Mouse (Mus musculus) erythroblast, adult 5-6 weeks (primary cell): ENCODE results near the gene Atad5. TPM values are rescaled to one million over a fixed set of nuclear protein-coding genes. Genes with fewer than 3 reads are reported as not detected.
"Not testable (repeated sequence)": the region's sequence is repeated elsewhere in the genome, so short reads cannot be mapped to it uniquely, and the experiment has no call there.

Experiments used
- ATAC-seq: replicated peaks from 2 replicates; pipeline ENCODE4 v1.8.0; 2016; ENCODE audit warnings: moderate number of reproducible peaks, mild to moderate bottlenecking, moderate TSS enrichment, inconsistent platforms; ENCODE audit not compliant: poor library complexity, low FRiP score, severe bottlenecking
- total RNA-seq, 2 experiments: library from RNA; stranded (forward) in 1 of 2; stranded (reverse) in 1 of 2; fragments of 150-400 nt in 1 of 2; fragments of 200-764, 138-1000 nt in 1 of 2; gene quantifications; 2 replicates each; pipeline versions ENCODE4 v1.2.3 to v1.2.4; 2015 to 2017; ENCODE audit warnings: low replicate concordance in 2 of 2

Atad5 gene
- total RNA-seq, 2 experiments from 2014 or later: 25.4 to 32.1 TPM

DNA sequence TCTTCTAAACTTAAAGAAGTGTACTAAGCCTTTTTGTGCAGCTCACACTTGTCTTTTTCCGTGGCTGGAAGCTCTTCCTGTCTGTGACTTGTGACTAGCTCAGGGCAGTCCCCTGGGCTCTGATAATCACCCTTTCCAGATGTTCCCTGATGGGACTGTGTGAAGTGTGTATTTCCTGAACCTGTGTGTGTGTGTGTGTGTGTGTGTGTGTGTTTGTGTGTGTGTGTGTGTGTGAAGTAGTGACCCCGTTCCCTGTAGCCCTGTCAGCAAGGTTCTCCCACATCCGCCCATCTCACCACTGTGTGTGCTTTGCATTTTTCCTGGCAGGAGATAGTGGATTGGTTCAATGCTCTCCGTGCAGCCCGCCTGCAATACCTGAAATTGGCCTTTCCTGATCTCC is 81.2 kb downstream of the Atad5 start:
- 0 out of 2 replicates have a peak, but pooled peaks have one; percentile 22 for ATAC-seq

DNA sequence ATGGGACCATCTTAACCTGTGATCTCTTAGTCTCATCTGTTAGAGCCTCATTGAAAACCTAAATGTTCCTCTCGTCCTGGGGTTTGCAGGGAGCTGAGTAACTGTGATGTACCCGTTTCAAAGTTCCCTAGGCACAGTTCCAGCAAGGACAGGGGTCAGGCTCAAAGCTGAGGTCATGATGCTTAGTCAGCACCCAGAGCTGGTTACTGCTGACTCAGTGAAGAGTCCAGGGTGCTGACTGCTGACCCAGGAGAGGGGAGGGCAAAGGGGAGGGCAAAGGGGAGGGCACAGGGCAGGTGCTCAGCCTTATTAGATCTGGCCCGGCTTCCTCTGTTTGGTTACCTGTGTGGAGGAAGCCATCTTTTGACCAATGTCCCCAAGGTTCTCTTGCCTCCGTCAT is 82.7 kb downstream of the Atad5 start:
- no peak for ATAC-seq

DNA sequence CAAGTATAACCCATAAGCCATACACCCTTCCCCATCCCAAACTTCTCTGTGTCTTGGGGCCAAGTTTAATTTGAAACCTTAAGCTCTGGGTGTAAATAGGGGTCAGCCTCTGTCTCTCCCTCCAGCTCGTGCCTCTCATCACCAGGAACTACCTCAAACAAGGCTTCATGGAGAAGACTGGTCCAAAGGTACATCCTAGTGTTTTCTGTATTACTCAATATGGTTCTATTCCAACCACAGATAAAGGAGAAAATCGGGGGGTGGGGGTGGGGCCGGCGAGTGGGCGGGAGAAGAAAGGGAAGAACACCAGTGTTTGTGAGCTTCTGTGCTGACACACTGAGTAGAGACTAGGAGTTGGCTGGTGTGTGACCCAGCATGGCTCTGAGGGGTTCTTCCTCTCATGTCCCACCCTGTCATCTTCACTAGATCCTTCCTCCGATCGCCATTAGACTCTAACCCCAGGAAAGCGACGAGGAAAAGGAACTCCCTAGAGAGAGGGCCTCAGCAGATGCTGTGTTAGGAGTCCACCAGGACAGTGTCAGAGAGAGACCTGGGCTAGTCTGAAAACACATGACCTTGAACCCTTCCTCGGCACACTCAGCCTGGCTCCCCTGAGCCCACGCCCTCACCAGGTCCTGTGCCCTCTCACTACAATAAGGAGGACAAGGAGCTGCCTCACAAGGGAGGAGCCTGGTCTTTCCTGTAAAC is 84.9 kb downstream of the Atad5 start:
- no peak for ATAC-seq

GRCm38 (mm10) chr11:80176911-80177895 is 88.0 kb downstream of the Atad5 start:
- ATAC-seq: no peak

GRCm38 (mm10) chr11:80178316-80178715 is 89.1 kb downstream of the Atad5 start:
- no peak for ATAC-seq

- ATAC-seq: no peak
Observed at GRCm38 (mm10) chr11:80181021-80181749, 92.0 kb downstream of the Atad5 start.

- ATAC-seq: not testable (repeated sequence)
Observed at GRCm38 (mm10) chr11:80183054-80183704, 94.0 kb downstream of the Atad5 start.

DNA sequence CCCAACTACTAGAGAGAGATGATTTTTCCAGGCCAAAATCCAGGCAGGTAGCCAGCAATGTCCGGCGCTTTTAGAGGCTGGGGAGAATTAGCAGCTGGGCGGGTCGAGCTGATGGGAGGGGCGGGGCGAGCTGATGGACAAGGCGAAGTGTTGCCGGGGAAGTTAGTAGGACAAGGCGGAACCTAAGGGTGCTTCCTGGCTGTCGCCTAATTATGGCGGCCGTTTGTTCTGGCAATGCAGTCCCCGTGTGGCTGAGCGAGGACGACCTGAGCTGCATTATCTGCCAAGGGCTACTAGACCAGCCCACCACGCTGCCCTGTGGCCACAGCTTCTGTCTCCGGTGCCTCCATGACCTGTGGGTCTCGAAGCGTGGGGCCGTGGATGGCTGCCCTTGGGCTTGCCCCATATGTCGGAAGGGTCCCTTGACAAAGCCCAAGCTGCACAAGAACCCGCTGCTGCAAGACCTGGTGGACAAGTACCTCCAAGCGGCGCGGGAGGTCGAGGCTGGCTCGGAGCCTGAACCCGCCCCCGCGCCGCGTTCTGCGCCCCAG is 94.6 kb downstream of the Atad5 start, which contains the start of gene Rnf135:
Rnf135 (plus strand) TSS at position 147 of the 551 bp plus-strand sequence.
- ATAC-seq: peak; percentile 99

GRCm38 (mm10) chr11:80184531-80185071 is 95.4 kb downstream of the Atad5 start:
- no peak for ATAC-seq

Other genes with a start within 250 kb of the Atad5 start
- gene Utp6, start 127.0 kb upstream of the Atad5 start, total RNA-seq (2015; ENCODE audit: low replicate concordance): 2.3 and 15.0 TPM in 2 replicates
- 13.4 and 17.3 TPM in 2 replicates for gene Utp6, start 127.0 kb upstream of the Atad5 start, total RNA-seq (2017; ENCODE audit: low replicate concordance)
- 30.6 and 40.1 TPM in 2 replicates for gene Suz12, start 96.3 kb upstream of the Atad5 start, total RNA-seq (2015; ENCODE audit: low replicate concordance)
- 42.0 and 55.1 TPM in 2 replicates for gene Suz12, start 96.3 kb upstream of the Atad5 start, total RNA-seq (2017; ENCODE audit: low replicate concordance)
- gene Crlf3, start 8.4 kb upstream of the Atad5 start, total RNA-seq (2015; ENCODE audit: low replicate concordance): 57.5 and 58.4 TPM in 2 replicates
- gene Crlf3, start 8.4 kb upstream of the Atad5 start, total RNA-seq (2017; ENCODE audit: low replicate concordance): 82.4 and 107 TPM in 2 replicates
- gene Tefm, start 52.8 kb downstream of the Atad5 start, total RNA-seq (2015; ENCODE audit: low replicate concordance): 4.0 and 6.3 TPM in 2 replicates
- 0.77 and 1.3 TPM in 2 replicates for gene Tefm, start 52.8 kb downstream of the Atad5 start, total RNA-seq (2017; ENCODE audit: low replicate concordance)
- gene Adap2, start 64.7 kb downstream of the Atad5 start, total RNA-seq (2015; ENCODE audit: low replicate concordance): 1.7 and 5.0 TPM in 2 replicates
- gene Adap2, start 64.7 kb downstream of the Atad5 start, total RNA-seq (2017; ENCODE audit: low replicate concordance): 1.0 and 2.5 TPM in 2 replicates
- gene Rnf135, start 94.5 kb downstream of the Atad5 start, total RNA-seq (2015; ENCODE audit: low replicate concordance): not detected in 2 replicates
- 0.42 and 0.60 TPM in 2 replicates for gene Rnf135, start 94.5 kb downstream of the Atad5 start, total RNA-seq (2017; ENCODE audit: low replicate concordance)
- gene Rhot1, start 119.6 kb downstream of the Atad5 start, total RNA-seq (2015; ENCODE audit: low replicate concordance): 10.2 and 11.9 TPM in 2 replicates
- 9.8 and 10.3 TPM in 2 replicates for gene Rhot1, start 119.6 kb downstream of the Atad5 start, total RNA-seq (2017; ENCODE audit: low replicate concordance)
- not detected in 2 replicates for gene Rhbdl3, start 211.5 kb downstream of the Atad5 start, total RNA-seq (2015; ENCODE audit: low replicate concordance)
- gene Rhbdl3, start 211.5 kb downstream of the Atad5 start, total RNA-seq (2017; ENCODE audit: low replicate concordance): not detected in 2 replicates